Mouse (Mus musculus): ENCODE data around the gene Krtap10-10. TPM values are rescaled to one million over a fixed set of nuclear protein-coding genes. Genes with fewer than 3 reads are reported as not detected.

Krtap10-10 gene
- not detected for total RNA-seq (2021)

DNA sequence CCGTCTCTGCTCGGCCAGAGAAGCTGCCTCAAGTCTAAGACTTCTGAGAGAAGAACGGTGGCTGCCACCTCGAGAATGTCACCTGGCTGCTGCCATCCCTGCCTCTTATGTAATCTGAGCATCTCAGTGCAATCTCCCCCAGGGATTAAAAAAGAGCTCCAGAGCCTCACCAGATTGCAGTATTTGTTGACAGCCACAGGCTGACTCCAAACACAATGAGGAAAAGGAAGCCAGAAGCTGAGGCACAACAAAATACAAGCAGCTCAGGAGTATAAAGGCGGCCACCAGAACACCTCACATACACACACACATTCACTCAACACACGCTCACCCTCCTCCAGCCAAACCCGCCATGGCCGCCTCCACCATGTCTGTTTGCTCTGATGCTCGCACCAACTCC is at the start of gene Krtap10-10:
Gene Krtap10-10, plus strand, starts transcription at position 301 of the 400 bp plus-strand sequence.
- DNase-seq, result no peak

DNA sequence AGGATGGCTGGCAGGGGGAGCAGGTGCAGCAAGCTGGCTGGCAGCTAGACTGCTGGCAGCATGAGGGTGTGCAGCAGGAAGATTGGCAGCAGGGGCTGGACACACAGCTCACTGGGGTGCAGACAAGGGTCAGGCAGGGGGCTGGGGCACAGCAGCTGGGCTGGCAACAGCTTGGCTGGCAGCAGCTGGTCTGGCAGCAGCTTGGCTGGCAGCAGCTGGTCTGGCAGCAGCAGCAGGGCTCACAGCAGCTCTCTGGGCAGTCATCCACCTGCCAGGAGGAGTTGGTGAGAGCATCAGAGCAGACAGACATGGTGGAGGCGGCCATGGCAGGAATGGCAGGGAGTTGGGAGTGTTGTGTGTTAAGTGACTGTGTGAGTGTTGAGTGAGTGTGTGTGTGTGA is 47.9 kb upstream of the Krtap10-10 start, which contains the start of gene Gm7137:
Gene Gm7137, minus strand, starts transcription at position 325 of the 400 bp plus-strand sequence.
- peak; percentile 28 for DNase-seq

DNA sequence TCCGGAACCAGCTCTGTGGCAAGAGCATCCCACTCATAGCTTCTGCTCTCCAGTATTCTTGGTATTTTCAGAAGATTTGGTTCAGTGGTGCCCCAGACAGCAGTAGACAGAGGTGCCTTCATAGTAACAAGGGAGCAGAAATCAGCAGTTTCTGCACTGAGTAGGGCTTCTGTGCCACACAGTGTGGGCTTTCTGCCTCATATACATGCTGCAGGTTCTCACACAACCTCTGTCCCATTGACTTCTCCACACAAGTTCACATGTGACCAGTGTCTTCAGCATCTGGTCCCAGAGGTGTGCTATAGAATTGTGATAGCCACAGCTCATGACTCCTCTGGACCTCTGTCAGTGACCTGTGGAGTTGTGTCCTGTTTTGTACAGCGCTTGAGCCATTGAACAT is 47.1 kb upstream of the Krtap10-10 start:
- DNase-seq, result no peak

DNA sequence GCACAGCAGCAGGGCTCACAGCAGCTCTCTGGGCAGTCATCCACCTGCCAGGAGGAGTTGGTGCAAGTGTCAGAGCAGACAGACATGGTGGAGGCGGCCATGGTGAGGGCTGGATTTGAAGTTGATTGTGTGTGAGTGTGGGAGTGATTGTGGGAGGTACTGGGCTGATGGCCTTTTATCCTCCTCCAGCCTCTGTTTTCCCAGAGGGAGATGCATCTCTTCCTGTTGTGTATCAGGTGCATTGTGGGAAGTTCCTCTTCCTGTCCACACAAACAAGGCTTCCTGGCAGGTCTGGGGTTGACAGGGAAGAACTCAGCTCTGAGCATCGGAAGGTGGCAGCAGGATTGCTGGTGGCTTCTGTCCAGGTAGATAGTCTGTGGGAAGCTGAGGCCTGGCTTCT is 40.8 kb upstream of the Krtap10-10 start, which contains the start of gene Gm9639:
Gene Gm9639, minus strand, starts transcription at position 101 of the 400 bp plus-strand sequence.
- DNase-seq, result no peak

GRCm38 (mm10) chr10:77797677-77798076 is 38.1 kb upstream of the Krtap10-10 start:
- DNase-seq, result peak; percentile 44

DNA sequence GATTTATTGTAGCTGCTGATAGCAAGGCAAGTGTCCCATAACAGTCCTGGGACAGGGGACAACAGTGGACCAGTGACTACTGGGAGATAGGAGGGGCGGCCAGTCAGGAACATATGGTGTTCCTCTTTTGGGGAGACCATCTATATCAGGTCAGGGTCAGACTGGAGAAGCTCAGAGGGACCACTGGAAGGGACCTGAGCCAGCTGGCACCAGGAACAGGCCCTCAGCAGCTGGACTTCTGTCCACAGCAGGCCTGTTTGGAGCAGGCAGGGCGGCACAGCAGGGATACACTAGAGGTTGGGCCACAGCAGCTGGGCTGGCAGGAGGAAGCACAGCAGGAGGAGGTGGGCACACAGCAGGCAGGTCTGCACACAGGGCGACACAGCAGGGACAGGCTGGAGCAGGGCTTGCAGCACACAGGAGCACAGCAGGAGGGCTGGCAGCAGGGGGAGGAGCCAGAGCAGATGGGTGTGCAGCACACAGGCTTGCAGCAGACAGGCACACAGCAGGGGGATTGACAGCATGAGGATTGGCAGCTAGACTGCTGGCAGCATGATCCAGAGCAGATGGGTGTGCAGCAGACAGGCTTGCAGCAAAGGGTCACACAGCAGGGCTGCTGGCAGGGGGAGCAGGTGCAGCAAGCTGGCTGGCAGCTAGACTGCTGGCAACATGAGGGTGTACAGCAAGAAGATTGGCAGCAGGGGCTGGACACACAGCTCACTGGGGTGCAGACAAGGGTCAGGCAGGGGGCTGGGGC is 37.4 kb upstream of the Krtap10-10 start:
- DNase-seq, result peak; percentile 42

GRCm38 (mm10) chr10:77798921-77799508 is 36.7 kb upstream of the Krtap10-10 start, which contains the start of gene Gm19668:
TSS of gene Gm19668 (minus strand) at chr10:77799133.
- no peak for DNase-seq

DNA sequence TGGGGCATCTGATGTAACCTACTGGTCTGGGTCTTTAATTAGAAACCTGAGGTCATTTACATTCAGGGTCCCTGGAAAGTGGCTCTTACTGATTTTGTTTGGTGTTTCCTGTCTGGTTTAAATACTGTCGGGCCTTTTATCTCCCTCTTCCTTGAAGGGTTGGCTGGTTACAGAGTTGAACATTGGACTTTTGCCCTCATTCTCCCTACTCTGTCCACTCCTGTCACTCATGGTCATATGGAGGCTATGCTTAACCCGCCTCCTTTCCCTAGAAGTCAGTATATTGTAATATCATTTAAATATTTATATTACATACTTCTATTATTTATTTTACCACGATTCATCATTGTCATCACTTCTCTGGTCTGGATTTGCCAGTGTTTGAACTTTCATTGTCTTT is 31.7 kb upstream of the Krtap10-10 start:
- no peak for DNase-seq

DNA sequence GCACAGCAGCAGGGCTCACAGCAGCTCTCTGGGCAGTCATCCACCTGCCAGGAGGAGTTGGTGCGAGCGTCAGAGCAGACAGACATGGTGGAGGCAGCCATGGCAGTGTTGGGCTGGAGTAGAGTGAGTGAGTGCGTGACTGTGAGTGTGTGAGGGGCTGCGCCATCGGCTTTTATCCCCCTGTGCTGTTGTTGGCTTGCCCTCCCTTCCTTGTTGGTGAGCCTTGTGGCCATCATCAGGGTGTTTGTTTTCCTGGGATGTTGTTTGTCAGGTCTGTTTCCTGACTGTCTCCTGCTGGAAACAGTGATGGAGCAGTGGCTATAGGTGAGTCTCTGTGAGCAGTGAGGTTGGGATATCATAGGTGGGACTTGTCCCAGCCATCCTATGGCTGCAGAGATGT is 24.0 kb upstream of the Krtap10-10 start, which contains the start of gene Gm9507:
Gene Gm9507, minus strand, starts transcription at position 101 of the 400 bp plus-strand sequence.
- no peak for DNase-seq

DNA sequence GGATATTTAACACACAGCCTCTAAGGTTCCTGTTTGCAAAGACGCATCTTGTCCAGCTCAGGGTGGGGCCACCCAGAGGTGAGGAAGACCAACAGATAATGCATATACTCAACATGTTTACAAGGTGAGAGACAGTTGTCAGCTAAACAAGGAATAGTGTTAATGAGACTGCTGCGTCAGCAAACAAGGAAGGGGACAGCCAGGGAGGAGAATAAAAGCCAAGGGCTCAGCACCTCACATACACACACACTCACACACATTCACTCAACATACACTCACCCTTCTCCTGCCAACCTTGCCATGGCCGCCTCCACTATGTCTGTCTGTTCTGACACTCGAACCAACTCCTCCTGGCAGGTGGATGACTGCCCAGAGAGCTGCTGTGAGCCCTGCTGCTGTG is 21.4 kb upstream of the Krtap10-10 start, which contains the start of gene Gm2696:
Gene Gm2696, plus strand, starts transcription at position 301 of the 400 bp plus-strand sequence.
- no peak for DNase-seq

DNA sequence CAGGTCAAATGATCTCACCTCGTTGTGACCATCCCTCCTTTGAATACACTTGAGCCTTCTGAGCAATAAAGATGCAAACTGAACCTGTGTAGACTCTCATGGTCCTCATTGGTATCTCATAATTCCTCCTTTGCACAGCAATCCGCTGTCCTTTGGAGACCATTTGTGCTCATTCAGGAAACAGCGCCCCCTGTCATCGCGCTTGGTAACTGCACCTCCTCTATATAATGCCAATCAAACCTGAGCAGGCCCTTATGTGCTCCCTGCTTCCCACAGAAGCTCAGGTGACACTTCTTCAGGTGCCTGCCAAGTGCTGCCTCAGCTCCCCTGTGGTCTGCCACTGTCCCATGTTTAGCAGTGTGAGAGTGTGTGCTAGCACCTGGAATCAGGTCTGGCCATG is 20.2 kb upstream of the Krtap10-10 start:
- peak; percentile 32 for DNase-seq

- DNase-seq, result no peak
Measured at GRCm38 (mm10) chr10:77818523-77818922, 17.2 kb upstream of the Krtap10-10 start.

DNA sequence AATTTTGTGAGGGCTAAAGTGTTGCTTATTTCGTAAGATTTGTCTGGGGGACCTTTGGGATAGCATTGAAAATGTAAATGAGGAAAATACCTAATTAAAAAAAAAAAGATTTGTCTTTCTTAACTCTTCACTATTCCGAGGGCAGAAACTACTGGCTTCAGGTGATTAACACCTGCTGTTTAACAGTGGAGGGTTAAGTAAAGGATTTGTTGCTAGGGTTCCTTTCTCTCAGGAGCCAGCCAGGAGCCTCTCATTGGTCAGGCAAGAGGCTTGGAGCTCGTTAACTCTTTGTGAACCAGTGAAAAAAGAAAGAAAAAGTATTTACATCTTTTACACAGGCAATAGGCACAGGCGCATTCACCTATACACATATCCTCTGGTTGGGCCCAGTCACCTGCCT is 16.5 kb upstream of the Krtap10-10 start:
- DNase-seq, result no peak

GRCm38 (mm10) chr10:77826951-77827350 is 8.8 kb upstream of the Krtap10-10 start, which contains the start of gene Krtap10-4:
TSS of gene Krtap10-4 (minus strand) at chr10:77827095.
- DNase-seq, result no peak

DNA sequence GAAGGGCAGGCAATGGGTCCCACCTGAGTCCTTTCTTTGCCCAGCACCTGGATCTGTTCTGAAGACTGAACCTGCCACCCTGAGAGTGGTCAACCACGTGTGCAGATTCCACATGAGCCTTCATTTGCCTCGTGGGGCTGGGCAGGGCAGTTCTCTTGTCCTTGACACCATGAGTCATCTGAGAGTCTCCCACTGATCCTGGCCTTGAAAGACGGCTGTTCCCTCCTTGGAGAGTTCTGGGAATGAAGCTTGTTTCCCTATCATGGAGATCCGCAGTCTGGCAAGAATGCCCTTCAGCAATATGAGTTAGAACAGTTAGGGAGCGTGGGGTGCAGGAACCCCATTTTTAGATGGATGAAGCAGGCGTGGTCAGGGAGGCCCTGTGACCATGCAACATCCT is 3.3 kb downstream of the Krtap10-10 start:
- no peak for DNase-seq

DNA sequence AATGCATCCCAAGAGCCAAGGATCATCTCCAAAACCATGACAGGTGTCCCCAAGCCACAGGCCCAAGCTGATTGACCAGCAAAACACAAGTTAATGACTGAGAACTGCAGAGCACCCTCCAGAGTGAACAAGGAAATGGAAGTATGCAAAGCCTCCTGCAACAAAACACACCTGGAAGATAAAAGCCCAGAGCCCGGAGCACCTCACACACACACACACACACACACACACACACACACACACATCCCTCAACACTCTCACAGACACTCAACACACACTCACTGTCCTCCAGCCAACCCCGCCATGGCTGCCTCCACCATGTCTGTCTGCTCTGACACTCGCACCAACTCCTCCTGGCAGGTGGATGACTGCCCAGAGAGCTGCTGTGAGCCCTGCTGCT is 10.8 kb downstream of the Krtap10-10 start, which contains the start of gene Gm36176:
Gene Gm36176, plus strand, starts transcription at position 301 of the 400 bp plus-strand sequence.
- no peak for DNase-seq

DNA sequence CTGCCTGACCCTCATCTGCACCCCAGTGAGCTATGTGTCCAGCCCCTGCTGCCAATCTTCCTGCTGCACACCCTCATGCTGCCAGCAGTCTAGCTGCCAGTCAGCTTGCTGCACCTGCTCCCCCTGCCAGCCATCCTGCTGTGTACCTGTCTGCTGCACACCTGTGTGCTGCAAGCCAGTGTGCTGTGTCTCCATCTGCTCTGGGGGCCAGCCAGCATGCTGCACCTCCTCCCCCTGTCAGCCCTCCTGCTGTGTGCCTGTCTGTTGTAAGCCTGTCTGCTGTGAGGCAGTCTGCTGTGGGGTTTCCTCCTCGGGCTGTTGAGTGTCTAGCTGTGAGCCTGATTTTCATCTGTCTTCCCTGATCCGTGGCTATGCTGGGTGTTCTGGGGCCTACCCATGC is 11.2 kb downstream of the Krtap10-10 start:
- DNase-seq, result no peak

DNA sequence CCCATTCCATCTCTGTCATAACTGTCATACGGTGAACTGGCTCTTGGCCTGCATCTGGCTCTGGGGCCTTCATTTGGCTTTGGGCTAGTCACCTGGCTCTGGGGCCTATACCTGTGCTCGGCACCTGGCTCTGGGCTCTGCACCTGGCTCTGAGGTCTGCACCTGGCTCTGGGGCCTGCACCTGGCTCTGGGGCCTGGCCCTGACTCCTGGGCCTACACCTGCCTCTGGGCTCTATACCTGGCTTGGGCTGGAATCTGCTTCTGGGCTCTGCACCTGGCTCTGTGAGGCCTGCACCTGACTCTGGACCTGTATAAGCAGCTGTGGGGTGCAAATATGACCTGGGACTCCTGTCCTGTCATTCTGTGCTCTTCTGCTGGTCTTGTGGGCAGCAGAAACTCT is 11.8 kb downstream of the Krtap10-10 start:
- DNase-seq, result no peak

- no peak for DNase-seq
Measured at GRCm38 (mm10) chr10:77852559-77852958, 16.8 kb downstream of the Krtap10-10 start, which contains the start of gene Gm10318. TSS of gene Gm10318 (plus strand) at chr10:77852859.

- DNase-seq, result no peak
Measured at GRCm38 (mm10) chr10:77861675-77862074, 25.9 kb downstream of the Krtap10-10 start, which contains the start of gene Gm3285. TSS of gene Gm3285 (plus strand) at chr10:77861975.

GRCm38 (mm10) chr10:77864067-77864761 is 28.5 kb downstream of the Krtap10-10 start:
- peak; percentile 11 for DNase-seq

GRCm38 (mm10) chr10:77864762-77865143 is 29.0 kb downstream of the Krtap10-10 start:
- no peak for DNase-seq

- DNase-seq, result peak; percentile 42
Measured at GRCm38 (mm10) chr10:77867546-77867945, 31.8 kb downstream of the Krtap10-10 start.

Measured in heart, postnatal 4 days (tissue).